Comparison of ENCODE assay signal across 10 mouse cellular contexts in genomic region chr9:30918466-30919356, GRCm38 (mm10). TPM values are rescaled to one million over a fixed set of nuclear protein-coding genes. Genes with fewer than 3 reads are reported as not detected.
DNase-seq lines count a peak whose midpoint lies in the region; ATAC-seq lines count a peak whose summit lies in the region.
"Had no signal": no experiment of that assay in that cellular context is flagged by ENCODE, and none has a peak within 500 bp of the region (broad histone marks: within the 10 kb centered on the region; RNA-seq: fewer than 3 reads in every experiment).

No protein-coding gene starts in this region.

- no peak overlapping the region for H3K27ac ChIP-seq in forebrain, embryonic 14.5 days (ENCODE audit: low read depth, low read length)
- H3K27ac ChIP-seq in forebrain, embryonic 12.5 days: no peak overlapping the region
- no peak overlapping the region for H3K27ac ChIP-seq in heart, embryonic 14.5 days (replicated peaks in 1 of 2; ENCODE audit: control insufficient read depth in 1 of 2, insufficient read depth in 1 of 2, low read depth in 2 of 2, low read length in 2 of 2)
- peak overlapping the region; percentile 52; the same call in 1 of the 2 replicates for H3K27ac ChIP-seq in limb, embryonic 13.5 days
- H3K27ac ChIP-seq: liver, embryonic 15.5 days had no signal

- WGBS in forebrain, embryonic 14.5 days: 42% methylated on average over 12 of the region's 12 CpGs
- 56% methylated on average over 12 of the region's 12 CpGs for WGBS in forebrain, embryonic 12.5 days
- WGBS in heart, embryonic 14.5 days: 42% methylated on average over 12 of the region's 12 CpGs
- WGBS in limb, embryonic 13.5 days: 33% methylated on average over 12 of the region's 12 CpGs

- ATAC-seq in forebrain, embryonic 14.5 days: no peak
- no peak for ATAC-seq in forebrain, embryonic 12.5 days (ENCODE audit: low FRiP score)
- ATAC-seq in heart, embryonic 14.5 days (ENCODE audit: insufficient number of reproducible peaks, insufficient read depth, low FRiP score, low read depth): no peak
- no peak for ATAC-seq in limb, embryonic 13.5 days (ENCODE audit: low FRiP score, low read depth)

- peak; percentile 23 for DNase-seq in forebrain, embryonic 14.5 days (ENCODE audit: low spot score)
- peak; percentile 2 for DNase-seq in A20 (ENCODE audit: low read depth, low spot score)
- no peak for DNase-seq in adrenal gland, postnatal 14 days
- DNase-seq in cerebellum, adult 9-11 months: no peak
- no peak for DNase-seq in layer of hippocampus, adult 11-12 months (ENCODE audit: low spot score)
- DNase-seq: right cerebral cortex, postnatal 25 days had no signal

- no peaks in the 10 kb centered on the region for H3K36me3 ChIP-seq in forebrain, embryonic 14.5 days (ENCODE audit: control insufficient read depth, insufficient read depth, low read length)
- no peaks in the 10 kb centered on the region for H3K36me3 ChIP-seq in forebrain, embryonic 12.5 days (replicated peaks)
- no peaks in the 10 kb centered on the region for H3K36me3 ChIP-seq in heart, embryonic 14.5 days (ENCODE audit: control insufficient read depth, insufficient read depth, low read length)
- H3K36me3 ChIP-seq in limb, embryonic 13.5 days: no peaks in the 10 kb centered on the region; the same call in 1 of the 2 replicates
- H3K36me3 ChIP-seq: liver, embryonic 15.5 days had no signal

- H3K9me3 ChIP-seq in forebrain, embryonic 14.5 days (replicated peaks; ENCODE audit: control insufficient read depth, low read length): no peaks in the 10 kb centered on the region
- no peaks in the 10 kb centered on the region for H3K9me3 ChIP-seq in forebrain, embryonic 12.5 days
- no peaks in the 10 kb centered on the region for H3K9me3 ChIP-seq in heart, embryonic 14.5 days (ENCODE audit: control insufficient read depth, low read length)
- H3K9me3 ChIP-seq in limb, embryonic 13.5 days: no peaks in the 10 kb centered on the region
- H3K9me3 ChIP-seq: liver, embryonic 15.5 days had no signal

- H3K9ac ChIP-seq in forebrain, embryonic 14.5 days (ENCODE audit: low read length): no peak overlapping the region
- H3K9ac ChIP-seq in forebrain, embryonic 12.5 days: no peak overlapping the region
- H3K9ac ChIP-seq in heart, embryonic 14.5 days (ENCODE audit: low read length): no peak overlapping the region
- H3K9ac ChIP-seq in limb, embryonic 13.5 days: peak overlapping the region; percentile 55
- H3K9ac ChIP-seq: liver, embryonic 15.5 days had no signal

- H3K4me3 ChIP-seq in forebrain, embryonic 14.5 days (ENCODE audit: low read depth, low read length): no peak overlapping the region
- no peak overlapping the region for H3K4me3 ChIP-seq in forebrain, embryonic 12.5 days (replicated peaks)
- no peak overlapping the region for H3K4me3 ChIP-seq in heart, embryonic 14.5 days (ENCODE audit: control insufficient read depth in 1 of 2, insufficient read depth in 1 of 2, low read depth in 1 of 2, low read length in 2 of 2)
- H3K4me3 ChIP-seq in limb, embryonic 13.5 days: peak overlapping the region; percentile 66
- H3K4me3 ChIP-seq: liver, embryonic 15.5 days had no signal

- H3K4me1 ChIP-seq in forebrain, embryonic 14.5 days (ENCODE audit: control insufficient read depth, insufficient read depth, low read length): no peaks in the 10 kb centered on the region; the same call in 1 of the 2 replicates
- peaks cover 15% of the 10 kb centered on the region for H3K4me1 ChIP-seq in forebrain, embryonic 12.5 days
- H3K4me1 ChIP-seq in heart, embryonic 14.5 days (ENCODE audit: control insufficient read depth in 2 of 2, insufficient read depth in 2 of 2, low read length in 2 of 2): peaks cover 19 to 24% of the 10 kb centered on the region in 2 experiments
- H3K4me1 ChIP-seq in limb, embryonic 13.5 days: peaks cover 59% of the 10 kb centered on the region

- no peak overlapping the region for H3K4me2 ChIP-seq in forebrain, embryonic 14.5 days (ENCODE audit: low read length)
- H3K4me2 ChIP-seq in forebrain, embryonic 12.5 days: no peak overlapping the region
- peak overlapping the region; percentile 84 for H3K4me2 ChIP-seq in heart, embryonic 14.5 days (ENCODE audit: low read length)
- H3K4me2 ChIP-seq in limb, embryonic 13.5 days (replicated peaks): peak overlapping the region; percentile 93
- H3K4me2 ChIP-seq: liver, embryonic 15.5 days had no signal

- peaks cover 28% of the 10 kb centered on the region; the same call in 1 of the 2 replicates for H3K27me3 ChIP-seq in forebrain, embryonic 14.5 days (replicated peaks; ENCODE audit: control insufficient read depth, insufficient read depth, low read length)
- peaks cover 46% of the 10 kb centered on the region for H3K27me3 ChIP-seq in forebrain, embryonic 12.5 days
- peaks cover 8% of the 10 kb centered on the region; the same call in 1 of the 2 replicates for H3K27me3 ChIP-seq in heart, embryonic 14.5 days (ENCODE audit: control insufficient read depth, insufficient read depth, low read length)
- H3K27me3 ChIP-seq in limb, embryonic 13.5 days: peaks cover 29% of the 10 kb centered on the region

RNA-seq across cellular contexts. Expression of gene Adamts15, which starts 3.5 kb away (rescaled TPM):
- polyA plus RNA-seq in forebrain, embryonic 14.5 days (2014; fragmentation: Nextera tagmentation; extraction: Ambion mirVana): 2.4 and 2.8 TPM in 2 replicates
- 7.1 and 7.2 TPM in 2 replicates for polyA plus RNA-seq in forebrain, embryonic 12.5 days (2016; fragmentation: Nextera tagmentation; extraction: Ambion mirVana)
- polyA plus RNA-seq in heart, embryonic 14.5 days (2014; fragmentation: Nextera tagmentation; extraction: Ambion mirVana): 5.4 and 6.0 TPM in 2 replicates
- polyA plus RNA-seq in limb, embryonic 13.5 days (2015; fragmentation: Nextera tagmentation; extraction: Ambion mirVana): 31.9 and 39.2 TPM in 2 replicates
- 3.8 and 5.2 TPM in 2 replicates for total RNA-seq in adrenal gland, postnatal 14 days (2021)

RNA-seq across cellular contexts. Expression of gene Adamts8, which starts 23.7 kb away (rescaled TPM):
- 0.72 and 0.95 TPM in 2 replicates for polyA plus RNA-seq in forebrain, embryonic 14.5 days (2014; fragmentation: Nextera tagmentation; extraction: Ambion mirVana)
- 0.54 and 0.60 TPM in 2 replicates for polyA plus RNA-seq in forebrain, embryonic 12.5 days (2016; fragmentation: Nextera tagmentation; extraction: Ambion mirVana)
- 9.4 and 11.0 TPM in 2 replicates for polyA plus RNA-seq in heart, embryonic 14.5 days (2014; fragmentation: Nextera tagmentation; extraction: Ambion mirVana)
- polyA plus RNA-seq in limb, embryonic 13.5 days (2015; fragmentation: Nextera tagmentation; extraction: Ambion mirVana): 3.6 and 4.4 TPM in 2 replicates
- total RNA-seq in adrenal gland, postnatal 14 days (2021): 0.37 and 0.38 TPM in 2 replicates

Comparison
In these comparisons a context has a peak if more than half of its experiments do, and no peak if none do; other contexts are left out.
1. DNase-seq: peak in forebrain, embryonic 14.5 days (single experiment) and A20 (single experiment); none in adrenal gland, postnatal 14 days (single experiment), cerebellum, adult 9-11 months (single experiment) and layer of hippocampus, adult 11-12 months (single experiment).
2. H3K4me2 ChIP-seq: peak in heart, embryonic 14.5 days (single experiment) and limb, embryonic 13.5 days (single experiment); none in forebrain, embryonic 14.5 days (single experiment) and forebrain, embryonic 12.5 days (single experiment).